Mouse (Mus musculus): ENCODE results near the gene Map4k4.

Gene Map4k4

GRCm38 (mm10) chr1:39936332-39936802 is 35.7 kb downstream of the Map4k4 start:
- peak; percentile 90 for DNase-seq (ENCODE audit: low spot score)

- DNase-seq (ENCODE audit: low spot score), result no peak
Observed at GRCm38 (mm10) chr1:39936934-39937333, 36.2 kb downstream of the Map4k4 start.

- no peak for DNase-seq (ENCODE audit: low spot score)
Observed at GRCm38 (mm10) chr1:39937609-39938008, 36.9 kb downstream of the Map4k4 start.

- no peak for DNase-seq (ENCODE audit: low spot score)
Observed at GRCm38 (mm10) chr1:39939401-39939800, 38.7 kb downstream of the Map4k4 start.

GRCm38 (mm10) chr1:39940342-39940741 is 39.6 kb downstream of the Map4k4 start:
- no peak for DNase-seq (ENCODE audit: low spot score)

- no peak for DNase-seq (ENCODE audit: low spot score)
Observed at GRCm38 (mm10) chr1:39941237-39942179, 40.8 kb downstream of the Map4k4 start.

- DNase-seq (ENCODE audit: low spot score), result no peak
Observed at GRCm38 (mm10) chr1:39942935-39943334, 42.2 kb downstream of the Map4k4 start.

- DNase-seq (ENCODE audit: low spot score), result no peak
Observed at GRCm38 (mm10) chr1:39944306-39944971, 43.7 kb downstream of the Map4k4 start.

GRCm38 (mm10) chr1:39944972-39945323 is 44.2 kb downstream of the Map4k4 start:
- DNase-seq (ENCODE audit: low spot score), result no peak

GRCm38 (mm10) chr1:39946391-39946790 is 45.7 kb downstream of the Map4k4 start:
- no peak for DNase-seq (ENCODE audit: low spot score)

GRCm38 (mm10) chr1:39947179-39947578 is 46.5 kb downstream of the Map4k4 start:
- no peak for DNase-seq (ENCODE audit: low spot score)

GRCm38 (mm10) chr1:39947701-39948359 is 47.1 kb downstream of the Map4k4 start:
- peak; percentile 53 for DNase-seq (ENCODE audit: low spot score)

GRCm38 (mm10) chr1:39949205-39949604 is 48.5 kb downstream of the Map4k4 start:
- no peak for DNase-seq (ENCODE audit: low spot score)

GRCm38 (mm10) chr1:39949790-39950462 is 49.2 kb downstream of the Map4k4 start:
- no peak for DNase-seq (ENCODE audit: low spot score)

GRCm38 (mm10) chr1:39950590-39950989 is 49.9 kb downstream of the Map4k4 start:
- DNase-seq (ENCODE audit: low spot score), result no peak

- no peak for DNase-seq (ENCODE audit: low spot score)
Observed at GRCm38 (mm10) chr1:39954652-39955051, 53.9 kb downstream of the Map4k4 start.

GRCm38 (mm10) chr1:39956712-39957111 is 56.0 kb downstream of the Map4k4 start:
- no peak for DNase-seq (ENCODE audit: low spot score)

- no peak for DNase-seq (ENCODE audit: low spot score)
Observed at GRCm38 (mm10) chr1:39957981-39958380, 57.3 kb downstream of the Map4k4 start.

- no peak for DNase-seq (ENCODE audit: low spot score)
Observed at GRCm38 (mm10) chr1:39960623-39961022, 59.9 kb downstream of the Map4k4 start.

GRCm38 (mm10) chr1:39961113-39961512 is 60.4 kb downstream of the Map4k4 start:
- no peak for DNase-seq (ENCODE audit: low spot score)

- no peak for DNase-seq (ENCODE audit: low spot score)
Observed at GRCm38 (mm10) chr1:39962321-39962720, 61.6 kb downstream of the Map4k4 start.

GRCm38 (mm10) chr1:39962840-39963239 is 62.1 kb downstream of the Map4k4 start:
- DNase-seq (ENCODE audit: low spot score), result no peak

Measured in retina, embryonic 14.5 days (tissue).